Mouse (Mus musculus) spleen, adult 2 months (tissue): ENCODE data around the gene Elmo2. TPM values are rescaled to one million over a fixed set of nuclear protein-coding genes. Genes with fewer than 3 reads are reported as not detected.

ENCODE experiments used
- DNase-seq, 2 experiments: peaks; one replicate each; pipeline versions ENCODE4 v3.0.0 to v3.0.0-alpha.2; 2012 to 2021; ENCODE audit warnings: low spot score in 2 of 2, low read depth in 1 of 2
- H3K27ac ChIP-seq: fragments of 200-500 bp; 2 replicates; pipeline ENCODE4 v1.5.1; 2012; ENCODE audit warnings: low read length, inconsistent platforms; ENCODE audit not compliant: insufficient read depth
- H3K27me3 ChIP-seq: fragments of 200-500 bp; 2 replicates; pipeline ENCODE4 v1.6.1; 2012; ENCODE audit warnings: mild to moderate bottlenecking, moderate library complexity, low read length, inconsistent platforms; ENCODE audit not compliant: control insufficient read depth, insufficient read depth
- H3K36me3 ChIP-seq: fragments of 200-500 bp; 2 replicates; pipeline ENCODE4 v1.6.1; 2012; ENCODE audit warnings: mild to moderate bottlenecking, low read length, inconsistent platforms; ENCODE audit not compliant: control insufficient read depth, insufficient read depth
- H3K4me1 ChIP-seq: fragments of 200-500 bp; 2 replicates; pipeline ENCODE4 v1.6.1; 2011; ENCODE audit warnings: inconsistent platforms; ENCODE audit not compliant: control insufficient read depth, insufficient read depth, insufficient read length
- H3K4me3 ChIP-seq: fragments of 200-500 bp; 2 replicates; pipeline ENCODE4 v1.5.1; 2011; ENCODE audit warnings: mild to moderate bottlenecking, inconsistent platforms; ENCODE audit not compliant: insufficient read depth, insufficient read length; ENCODE audit errors: extremely low read depth
- CTCF ChIP-seq: fragments of 200-500 bp; IDR thresholded peaks from 2 replicates; pipeline ENCODE4 v1.5.1; 2011; ENCODE audit warnings: mild to moderate bottlenecking, inconsistent platforms; ENCODE audit not compliant: insufficient read depth, insufficient read length, insufficient replicate concordance; ENCODE audit errors: extremely low read depth
- POLR2A ChIP-seq: fragments of 200-500 bp; IDR thresholded peaks from 2 replicates; pipeline ENCODE4 v1.6.1; 2011; ENCODE audit warnings: low read depth, low read length, inconsistent platforms
- WGBS: fragments of 180-500 bp; shearing (Covaris S2); methylation state at CpG from one replicate; pipeline ENCODE4 v1.1.7; 2018; 5-methylcytosine and 5-hydroxymethylcytosine counted together
- polyA plus RNA-seq: library from polyadenylated mRNA; depleted of rRNA; stranded (reverse); fragments of >200 nt; gene quantifications from 2 replicates; pipeline ENCODE4 v1.2.3, GENCODE M21; 2012

Gene Elmo2
- polyA plus RNA-seq, 1 experiment = 62.3 TPM

DNA sequence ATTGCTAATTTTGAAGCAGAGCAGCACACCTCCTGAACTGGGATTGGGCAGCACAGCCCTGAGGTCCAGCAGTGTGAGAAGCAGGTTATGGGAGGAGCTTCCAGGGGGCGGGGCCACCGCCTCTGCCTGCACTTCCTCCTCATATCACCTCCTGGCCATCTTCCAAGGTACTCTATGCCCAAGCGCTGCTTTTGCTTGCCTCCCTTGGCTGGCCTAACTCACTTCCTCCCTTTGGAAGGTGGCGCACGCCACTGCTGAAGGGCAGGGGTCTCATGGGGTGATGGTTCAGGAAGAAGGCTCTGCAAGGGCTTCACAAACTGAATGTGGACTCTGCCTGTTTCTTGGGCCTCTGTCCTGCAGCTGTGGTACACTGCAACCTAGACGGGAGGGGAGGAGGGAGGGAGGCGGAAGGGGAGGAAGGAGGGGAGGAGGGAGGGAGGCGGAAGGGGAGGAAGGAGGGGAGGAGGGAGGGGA is 40.8 kb upstream of the Elmo2 start:
- Histone ChIP-seq H3K27me3 (peaks cover 3% of the 10 kb centered on the region), H3K27ac (no peak overlapping the region), H3K4me3 (no peak overlapping the region), H3K4me1 (no peaks in the 10 kb centered on the region), H3K36me3 (no peaks in the 10 kb centered on the region)
- no peak for DNase-seq
- WGBS = 0% methylated on average over 6 of the region's 8 CpGs
- TF ChIP-seq CTCF (no peak), POLR2A (no peak)

DNA sequence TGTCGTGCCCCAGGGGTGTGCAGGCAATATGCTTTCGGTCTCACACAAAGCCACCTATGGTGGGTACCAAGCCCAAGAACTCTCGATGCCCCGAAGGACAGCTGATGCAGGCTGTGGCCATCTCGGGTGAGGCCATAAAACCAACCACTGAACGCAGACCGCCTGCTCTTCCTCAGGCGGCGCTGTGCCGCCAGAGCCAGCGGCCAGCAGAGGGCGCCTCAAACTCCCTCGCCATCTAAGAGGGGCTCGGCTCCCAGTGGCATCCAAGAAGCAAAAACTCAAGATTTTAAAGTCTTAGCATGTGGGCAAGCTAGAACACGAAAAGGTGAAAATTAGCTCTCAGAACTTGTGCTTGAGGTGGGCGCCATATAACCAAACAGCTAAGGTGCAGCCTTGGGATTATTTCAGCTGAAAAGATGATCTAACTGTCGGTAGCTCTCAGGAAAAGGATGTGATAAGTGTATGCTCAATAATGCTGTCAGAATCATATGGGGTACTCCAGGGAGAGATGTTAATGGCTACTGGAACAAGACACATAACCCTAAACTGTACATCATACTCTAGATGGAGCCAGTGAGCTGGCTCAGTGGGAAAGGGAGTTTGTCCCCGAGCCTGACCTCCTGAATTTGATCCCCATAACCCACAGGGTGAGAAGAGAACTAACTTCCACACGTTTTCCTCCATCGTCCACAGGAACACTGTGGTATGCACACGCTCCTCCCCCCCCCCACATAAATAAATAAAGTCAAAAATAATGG is 38.2 kb upstream of the Elmo2 start:
- peaks cover 3% of the 10 kb centered on the region for H3K27me3 ChIP-seq
- DNase-seq = peak in 1 of 2 experiments; percentile 31
- WGBS = 14% methylated on average over 21 of the region's 21 CpGs
- no peak overlapping the region for H3K27ac ChIP-seq
- no peak overlapping the region for H3K4me3 ChIP-seq
- no peaks in the 10 kb centered on the region for H3K36me3 ChIP-seq
- TF ChIP-seq POLR2A (no peak), CTCF (peak; percentile 79)
- no peaks in the 10 kb centered on the region for H3K4me1 ChIP-seq

DNA sequence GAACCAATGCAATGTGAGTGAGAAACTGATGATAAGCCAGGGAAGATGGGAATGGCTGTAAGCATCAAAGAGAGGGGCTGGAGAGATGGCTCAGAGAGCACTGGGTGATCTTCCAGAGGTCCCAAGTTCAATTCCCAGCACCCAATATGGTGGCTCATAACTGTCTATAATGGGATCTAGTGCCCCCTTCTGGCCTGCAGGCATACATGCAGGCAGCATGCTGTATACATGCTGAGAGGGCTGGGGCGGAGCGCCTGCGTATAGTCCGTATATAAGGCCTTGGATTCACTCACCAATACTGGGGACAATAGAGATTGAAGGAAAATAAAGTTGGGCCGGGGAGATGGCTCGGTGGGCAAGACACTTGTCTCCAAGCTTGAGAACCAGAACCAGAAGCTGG is 37.0 kb upstream of the Elmo2 start:
- Histone ChIP-seq H3K27me3 (peaks cover under 1% of the 10 kb centered on the region; the same call in 1 of the 2 replicates), H3K27ac (no peak overlapping the region), H3K4me3 (no peak overlapping the region), H3K4me1 (no peaks in the 10 kb centered on the region), H3K36me3 (no peaks in the 10 kb centered on the region)
- 92% methylated on average over 6 of the region's 6 CpGs for WGBS
- no peak for DNase-seq
- TF ChIP-seq CTCF (no peak), POLR2A (no peak)

- WGBS = 0% methylated on average over 1 of the region's 1 CpGs
- no peak overlapping the region for H3K27ac ChIP-seq
- H3K36me3 ChIP-seq = no peaks in the 10 kb centered on the region
- no peaks in the 10 kb centered on the region for H3K27me3 ChIP-seq
- no peaks in the 10 kb centered on the region for H3K4me1 ChIP-seq
- peak; percentile 19 to 26 for DNase-seq
- H3K4me3 ChIP-seq = no peak overlapping the region
- TF ChIP-seq POLR2A = no peak
- TF ChIP-seq CTCF = peak; percentile 43; the same call in 1 of the 2 replicates
These were observed 34.6 kb upstream of the Elmo2 start for GRCm38 (mm10) chr2:165360861-165361260.

- 92% methylated on average over 20 of the region's 20 CpGs for WGBS
These were observed 25.7 kb upstream of the Elmo2 start for GRCm38 (mm10) chr2:165351828-165352513.

GRCm38 (mm10) chr2:165349466-165349865 is 23.2 kb upstream of the Elmo2 start:
- Histone ChIP-seq H3K4me3 (no peak overlapping the region), H3K27me3 (no peaks in the 10 kb centered on the region), H3K36me3 (no peaks in the 10 kb centered on the region), H3K27ac (no peak overlapping the region), H3K4me1 (no peaks in the 10 kb centered on the region)
- 49% methylated on average over 8 of the region's 8 CpGs for WGBS
- DNase-seq = no peak
- no peak for TF ChIP-seq CTCF
- TF ChIP-seq POLR2A = no peak

More at GRCm38 (mm10) chr2:165351828-165352513, 25.7 kb upstream of the Elmo2 start:
- Histone ChIP-seq H3K36me3 (no peaks in the 10 kb centered on the region), H3K27ac (no peak overlapping the region), H3K4me3 (no peak overlapping the region), H3K27me3 (no peaks in the 10 kb centered on the region), H3K4me1 (no peaks in the 10 kb centered on the region)
- no peak for TF ChIP-seq CTCF
- no peak for TF ChIP-seq POLR2A
- no peak for DNase-seq
